Mouse (Mus musculus): ENCODE data around the gene Pafah1b2.

Pafah1b2 gene

DNA sequence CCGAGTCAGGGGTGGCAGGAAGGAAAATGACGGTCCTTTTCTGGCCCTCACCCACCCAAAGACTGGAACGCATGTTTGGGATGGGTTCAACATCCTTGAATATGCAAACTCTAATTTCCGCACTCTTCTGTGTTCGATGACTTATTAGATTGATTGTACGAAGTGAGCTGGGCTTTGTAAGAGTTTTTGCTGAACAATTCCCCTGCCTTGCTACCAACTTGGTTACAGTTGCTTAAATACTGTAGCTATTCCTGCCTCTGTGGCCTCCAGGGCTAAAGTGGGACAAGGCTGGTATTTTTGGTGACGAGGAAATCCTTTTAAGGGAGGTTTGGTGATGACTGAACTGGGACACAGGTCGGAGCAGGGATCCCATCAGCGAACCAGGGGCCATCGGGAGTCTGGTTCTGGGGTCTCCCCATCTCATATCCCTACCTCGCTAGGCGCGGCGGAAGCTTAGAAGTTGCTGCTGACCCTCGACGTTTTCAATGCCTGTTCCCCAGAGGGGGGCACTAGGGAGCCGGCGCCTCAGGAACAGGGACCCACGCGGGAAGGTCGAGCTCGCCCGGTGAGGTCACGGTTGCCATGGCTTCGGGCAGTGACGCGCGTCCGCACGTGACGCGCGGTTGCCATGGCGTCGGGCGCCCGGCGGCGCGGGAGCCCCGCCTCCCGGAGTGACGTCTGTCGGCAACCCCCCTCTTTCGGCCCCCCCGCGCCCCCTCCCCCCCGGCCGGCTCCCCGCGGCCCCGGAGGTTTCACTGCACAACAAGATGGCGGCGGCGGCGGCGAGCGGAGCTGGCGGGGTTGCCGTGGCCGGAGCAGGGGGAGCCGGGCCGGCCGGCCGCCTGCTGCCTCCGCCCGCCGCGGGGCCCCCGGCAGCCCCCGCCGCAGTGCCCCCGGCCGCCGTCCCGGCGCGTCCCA is at the start of gene Pafah1b2, which contains the start of gene Sik3:
Gene Pafah1b2 (minus strand): TSS at position 600 of the 918 bp plus-strand sequence.
Gene Sik3 (plus strand): TSS at position 730 of the 918 bp plus-strand sequence.
- peak; percentile 94 to 96 for DNase-seq

DNA sequence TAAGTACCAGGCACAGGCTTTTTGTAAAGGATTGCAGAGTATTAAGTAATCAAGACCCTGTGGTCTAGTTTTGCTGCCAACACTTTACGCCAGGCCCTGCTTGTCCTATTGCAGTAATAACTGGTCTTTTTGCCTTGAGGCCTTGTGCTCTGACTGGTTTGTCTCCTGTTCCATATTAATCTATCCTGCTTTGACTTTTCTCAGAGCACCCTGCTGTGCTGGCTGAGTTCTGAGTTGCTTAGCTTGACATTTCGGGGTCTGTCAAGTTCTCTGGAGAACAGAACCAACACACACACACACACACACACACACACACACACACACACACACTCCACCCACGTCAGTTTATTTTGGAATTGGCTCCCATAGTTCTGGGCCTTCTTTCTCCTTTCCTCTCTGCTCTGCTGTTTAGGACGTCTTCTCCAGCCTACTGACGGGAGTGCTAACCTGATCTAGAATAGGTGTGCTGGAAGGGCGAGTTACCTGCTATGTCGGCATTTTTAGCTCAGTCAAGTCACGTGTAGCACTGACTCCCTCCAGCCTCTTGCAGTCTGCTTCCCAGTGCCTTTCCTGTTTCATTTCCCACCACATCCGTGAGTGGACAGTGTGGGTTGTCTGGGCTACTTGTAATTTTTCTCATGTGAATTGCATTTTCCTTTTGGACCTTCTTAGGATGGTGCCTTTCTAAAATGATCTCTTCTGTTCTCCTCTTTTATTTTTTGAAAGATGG is 49.4 kb upstream of the Pafah1b2 start:
- DNase-seq: peak; percentile 41 to 56

DNA sequence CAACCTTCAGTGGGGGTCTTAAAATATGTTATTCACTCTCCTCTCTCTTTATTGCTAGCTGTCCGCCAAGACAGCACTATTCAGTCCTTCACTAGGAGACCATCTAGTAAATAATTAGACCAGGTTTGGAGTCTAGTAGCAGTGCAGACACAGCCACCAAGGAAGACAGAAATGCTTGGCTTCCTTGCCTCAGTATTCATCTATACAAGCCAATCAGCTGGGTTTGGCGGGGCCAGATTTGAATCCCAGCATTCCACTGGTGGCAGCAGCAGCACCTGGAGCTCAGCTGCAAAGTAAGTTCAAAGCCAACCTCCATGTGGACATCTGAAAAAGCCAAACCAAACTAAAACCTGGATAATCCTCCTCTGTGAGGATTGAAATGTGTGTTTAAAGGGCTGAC is 47.8 kb upstream of the Pafah1b2 start:
- DNase-seq: no peak

DNA sequence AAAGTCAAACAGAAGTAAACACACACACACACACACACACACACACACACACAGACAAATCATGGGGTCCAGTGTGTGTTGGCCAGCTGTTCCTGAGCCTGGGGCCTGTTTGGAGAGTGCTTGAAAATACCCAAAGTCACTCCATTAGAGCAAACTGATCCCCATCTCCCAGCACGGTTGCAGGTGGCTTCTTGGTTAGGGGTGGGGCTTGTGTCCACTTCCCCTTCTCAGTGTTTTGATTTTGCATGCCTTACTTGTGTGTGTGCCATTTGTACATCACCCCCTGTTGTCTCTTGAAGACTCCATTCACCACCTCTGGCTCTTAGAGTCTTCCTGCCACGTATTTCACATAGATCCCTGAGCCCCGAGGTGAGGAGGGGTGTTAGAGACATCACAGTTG is 45.6 kb upstream of the Pafah1b2 start:
- no peak for DNase-seq

DNA sequence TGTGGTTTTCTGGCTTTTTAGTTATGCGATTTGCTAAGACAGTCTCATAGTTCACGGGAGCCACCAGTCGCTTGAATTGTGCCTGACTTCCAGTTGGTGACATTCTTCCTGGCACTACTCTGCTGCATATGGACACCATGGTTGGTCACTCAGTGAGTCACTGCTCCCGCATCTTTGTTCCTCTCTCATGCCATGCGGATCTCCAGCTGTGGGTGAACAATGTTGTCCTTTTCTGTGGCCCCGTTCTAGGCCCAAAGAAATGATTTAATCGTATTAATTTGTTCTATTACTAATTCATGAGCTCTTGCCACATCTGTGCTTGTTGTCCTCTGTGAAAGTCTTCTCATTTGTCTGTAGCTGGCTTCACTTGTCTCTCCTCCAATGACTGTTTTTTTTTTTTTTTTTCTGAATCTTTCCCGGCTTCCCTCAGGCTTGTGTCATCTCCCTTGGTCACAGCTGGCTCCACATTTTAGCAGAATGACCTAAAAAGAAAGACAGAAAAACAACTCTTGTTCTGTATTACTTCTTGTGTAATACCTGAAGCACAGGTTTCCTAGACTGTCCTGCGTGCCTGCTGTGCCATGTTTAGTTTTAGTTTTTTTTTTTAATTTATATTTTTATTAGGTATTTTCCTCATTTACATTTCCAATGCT is 40.6 kb upstream of the Pafah1b2 start:
- no peak for DNase-seq

DNA sequence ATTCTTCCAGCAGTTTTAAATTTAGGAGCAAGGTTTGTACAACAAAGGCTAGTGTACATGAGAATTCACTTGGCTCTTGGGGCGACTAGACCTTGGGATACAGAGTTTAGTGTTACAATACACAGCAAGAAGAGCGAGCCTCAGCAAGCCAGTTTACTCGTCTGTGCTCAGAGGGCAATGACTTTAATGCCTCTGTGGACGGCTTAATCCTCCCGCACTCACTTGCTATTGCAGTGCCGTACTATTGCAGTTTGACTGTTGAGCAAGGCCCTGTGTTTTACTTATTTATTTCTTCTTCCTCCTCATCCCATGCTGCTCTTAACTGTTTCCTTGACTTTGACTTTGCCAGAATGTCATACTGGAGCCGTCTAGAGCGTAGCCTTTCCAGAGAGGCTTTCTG is 37.7 kb upstream of the Pafah1b2 start:
- DNase-seq: no peak

DNA sequence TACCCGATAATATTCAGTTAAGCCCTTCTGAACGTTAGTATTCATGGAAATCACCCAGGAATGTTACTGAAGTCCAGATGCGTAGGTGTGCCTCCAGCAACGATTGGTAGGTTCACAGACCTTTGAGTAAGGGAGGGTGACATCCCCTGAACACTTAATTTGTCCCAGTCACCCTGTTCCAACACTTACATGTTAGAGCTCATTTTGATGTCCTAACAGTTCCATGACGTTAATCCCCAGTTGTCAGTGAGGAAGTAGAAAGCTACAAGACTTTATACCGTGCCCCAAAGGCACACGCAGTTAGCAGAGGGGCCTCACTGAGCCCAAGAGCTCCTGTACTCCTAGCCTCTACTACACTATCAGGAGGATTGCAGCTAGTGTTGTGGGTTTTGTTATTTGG is 37.0 kb upstream of the Pafah1b2 start:
- no peak for DNase-seq

DNA sequence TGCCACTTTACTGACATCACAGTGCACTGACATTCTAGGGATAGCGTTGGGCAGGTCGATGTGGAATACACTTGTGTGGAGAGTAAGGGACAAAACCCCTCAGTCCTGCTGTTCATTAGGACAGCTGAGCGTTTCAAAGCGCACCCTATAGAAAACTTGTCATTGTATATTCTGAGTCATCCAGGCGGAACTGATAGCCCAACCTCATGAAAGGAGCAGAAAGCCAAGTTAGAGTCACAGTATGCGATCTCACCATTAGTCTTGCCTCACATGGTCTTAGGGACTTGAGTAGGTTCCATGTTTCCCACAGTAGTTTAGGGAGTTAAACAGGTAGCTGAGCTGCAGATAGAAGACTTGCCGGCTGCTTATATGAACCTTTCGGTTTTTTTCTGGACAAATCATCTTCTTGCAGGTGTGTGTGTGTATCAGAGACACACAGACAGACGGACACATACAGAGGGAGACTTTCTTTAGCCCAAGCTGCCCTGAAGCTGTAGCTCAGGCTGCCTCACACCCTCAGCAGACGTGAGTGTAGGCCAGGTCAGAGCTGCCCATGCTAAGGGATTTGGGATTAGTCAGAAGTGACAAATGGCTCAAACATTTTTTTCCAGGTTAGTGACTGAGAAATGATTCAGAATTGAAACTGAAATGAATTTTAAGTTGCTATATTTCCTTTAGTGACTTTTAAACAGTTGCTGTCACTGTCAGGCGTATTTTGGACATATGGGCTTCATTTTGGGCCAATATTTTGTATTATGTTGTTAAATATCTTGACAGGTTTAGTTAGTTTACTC is 34.4 kb upstream of the Pafah1b2 start:
- DNase-seq: no peak

DNA sequence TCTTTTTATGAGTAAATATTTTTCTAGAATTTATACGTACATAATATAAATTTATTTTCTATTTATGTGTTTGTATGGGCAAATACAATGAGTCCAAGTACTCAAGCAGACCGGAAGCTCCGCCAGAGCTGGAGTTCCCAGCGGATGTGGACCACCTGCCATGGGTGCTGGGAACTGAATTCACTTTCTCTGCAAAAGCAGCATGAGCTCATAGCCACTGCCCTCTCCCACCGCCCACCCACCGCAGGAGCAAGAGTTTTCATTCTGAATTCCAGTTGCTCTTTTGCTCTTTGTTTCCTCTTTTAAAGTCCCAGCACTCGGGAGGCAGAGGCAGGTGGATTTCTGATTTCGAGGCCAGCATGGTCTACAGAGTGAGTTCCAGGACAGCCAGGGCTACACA is 31.1 kb upstream of the Pafah1b2 start:
- no peak for DNase-seq

DNA sequence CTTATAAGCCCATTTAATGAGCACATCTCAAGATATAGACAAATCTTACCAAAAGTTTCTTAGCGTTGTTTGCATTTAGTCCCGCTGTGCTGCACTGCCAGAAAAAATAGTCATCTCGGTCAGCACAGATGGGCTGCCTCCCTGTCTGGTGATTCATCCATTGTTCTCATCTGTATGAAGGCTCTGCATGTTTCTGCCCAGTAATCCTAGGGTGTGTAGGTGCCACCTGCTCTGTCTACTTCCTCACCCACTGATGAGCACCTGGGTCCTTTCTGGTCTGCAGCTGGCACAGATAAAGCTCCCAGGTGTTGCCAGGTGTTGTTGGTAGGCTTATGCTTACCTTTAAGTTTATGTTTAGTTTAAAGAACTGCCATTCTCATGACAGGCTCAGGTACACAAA is 29.9 kb upstream of the Pafah1b2 start:
- no peak for DNase-seq

DNA sequence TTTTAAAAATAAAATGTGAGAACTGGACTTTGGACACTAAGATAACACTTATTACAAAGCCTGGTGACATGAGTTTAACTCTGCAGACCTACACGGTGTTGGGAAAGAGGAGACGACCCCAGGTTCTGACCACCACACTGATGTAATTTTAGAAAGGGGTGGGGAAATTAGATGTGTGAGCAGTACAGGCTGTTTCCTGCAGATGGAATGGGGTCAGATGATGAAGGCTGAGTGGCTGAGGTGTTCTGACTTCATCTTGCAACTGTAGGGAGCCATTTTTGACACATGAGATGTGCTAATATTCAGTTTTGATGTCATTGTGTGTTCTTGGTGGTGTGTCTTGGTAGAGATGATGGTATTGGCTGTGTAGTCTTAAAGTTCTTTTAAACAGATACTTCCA is 28.7 kb upstream of the Pafah1b2 start:
- DNase-seq: no peak

DNA sequence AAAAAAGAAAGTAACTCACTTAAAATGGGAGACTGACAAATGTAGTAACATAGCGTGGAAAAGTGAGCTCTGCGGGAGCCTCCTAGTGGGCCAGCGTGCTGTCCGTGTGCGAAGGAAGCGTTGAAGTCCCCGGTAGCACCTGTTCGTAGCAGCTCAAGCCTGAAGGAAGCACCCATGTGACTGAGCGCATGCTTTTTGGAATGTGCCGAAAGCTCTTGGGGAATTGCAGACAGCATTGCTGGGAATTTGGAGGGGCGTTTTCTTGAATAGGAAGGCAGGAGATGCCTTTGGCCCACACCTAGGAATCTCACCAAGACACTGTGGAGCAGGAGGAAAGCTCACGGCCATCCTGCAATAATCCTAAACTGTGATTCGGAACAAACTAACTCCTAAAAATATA is 26.3 kb upstream of the Pafah1b2 start:
- DNase-seq: no peak

DNA sequence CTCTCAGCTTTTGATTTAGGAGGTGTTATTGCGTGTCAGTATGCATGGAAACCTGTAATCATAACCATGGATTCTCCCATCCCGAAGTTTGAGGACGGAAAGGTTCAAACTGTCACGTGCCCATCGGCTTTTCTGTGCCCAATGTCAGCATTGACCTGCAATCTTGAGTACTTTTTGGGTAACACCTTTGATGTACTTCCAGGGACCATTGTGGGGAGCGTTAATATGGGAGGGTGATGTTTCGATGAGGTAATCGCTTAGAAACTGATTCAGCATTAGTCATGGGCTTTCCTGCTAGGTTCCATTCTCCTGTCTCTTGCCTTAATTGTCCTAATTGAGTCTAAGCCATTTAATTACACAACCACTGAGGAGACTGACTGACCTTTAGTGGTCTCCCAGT is 24.4 kb upstream of the Pafah1b2 start:
- DNase-seq: no peak

DNA sequence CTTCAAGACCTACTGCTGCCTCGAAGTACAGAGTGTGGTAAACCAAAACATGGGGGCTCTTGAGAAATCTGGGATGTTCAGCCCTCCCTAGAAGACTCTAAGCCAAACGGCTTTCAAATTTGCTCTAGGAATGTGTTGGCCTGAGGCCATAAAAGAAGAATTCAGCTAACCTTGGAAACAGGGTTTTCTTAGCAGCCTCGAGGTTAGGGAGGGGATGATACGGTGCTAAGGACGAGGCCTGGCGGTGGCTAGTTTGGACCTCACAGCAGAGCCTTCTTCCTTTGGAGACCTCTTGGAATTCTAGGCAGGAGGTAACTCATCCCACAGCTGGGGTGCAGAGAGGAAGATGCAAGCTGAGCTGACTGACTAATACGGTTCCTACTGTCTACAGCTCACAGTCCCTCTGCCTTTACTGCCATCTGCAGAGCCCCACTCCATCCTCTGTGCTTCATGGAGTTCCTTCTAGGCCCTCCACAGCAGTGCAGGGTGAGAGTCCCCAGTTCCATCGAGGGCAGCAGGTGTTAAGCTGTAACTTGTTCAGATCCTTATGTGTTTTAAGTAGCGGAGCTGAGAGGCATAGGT is 22.9 kb upstream of the Pafah1b2 start:
- no peak for DNase-seq

DNA sequence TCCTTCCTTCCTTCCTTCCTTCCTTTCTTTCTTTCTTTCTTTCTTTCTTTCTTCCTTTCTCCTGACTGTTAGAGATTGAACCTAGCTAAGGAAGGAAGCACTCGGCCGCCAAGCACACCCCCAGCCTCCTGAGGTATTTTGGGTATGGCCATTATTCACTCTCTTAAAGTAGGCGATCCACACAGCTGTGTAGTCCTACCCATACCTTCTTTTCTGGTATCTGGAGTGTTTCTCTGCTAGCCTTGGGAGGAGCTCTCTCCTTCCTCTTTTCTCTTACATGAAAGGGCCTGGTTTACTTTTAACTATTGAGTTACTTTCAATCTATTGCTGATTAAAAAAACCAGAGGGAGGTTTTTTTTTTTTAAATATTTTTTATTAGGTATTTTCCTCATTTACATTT is 21.4 kb upstream of the Pafah1b2 start:
- DNase-seq: no peak

DNA sequence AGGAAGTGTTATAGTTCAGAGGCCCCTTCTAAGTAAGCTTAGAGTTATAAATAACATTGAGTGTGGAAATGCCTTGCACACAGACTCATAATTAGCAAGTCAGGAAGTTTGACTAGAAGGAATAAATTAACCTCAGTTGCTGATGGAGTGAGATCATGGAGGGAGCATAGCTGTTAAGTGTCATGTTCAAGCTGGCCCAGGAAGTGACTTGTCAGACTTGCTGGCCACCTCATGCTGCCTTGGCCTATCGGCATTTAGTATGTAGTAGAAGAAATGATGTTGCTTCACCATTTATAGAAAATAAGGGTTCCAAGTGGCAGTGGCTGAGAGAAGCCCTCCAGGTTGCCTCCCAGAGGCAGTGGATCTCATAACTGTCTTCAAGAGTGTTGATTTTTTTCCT is 20.6 kb upstream of the Pafah1b2 start:
- DNase-seq: peak in 1 of 2 experiments; percentile 39

DNA sequence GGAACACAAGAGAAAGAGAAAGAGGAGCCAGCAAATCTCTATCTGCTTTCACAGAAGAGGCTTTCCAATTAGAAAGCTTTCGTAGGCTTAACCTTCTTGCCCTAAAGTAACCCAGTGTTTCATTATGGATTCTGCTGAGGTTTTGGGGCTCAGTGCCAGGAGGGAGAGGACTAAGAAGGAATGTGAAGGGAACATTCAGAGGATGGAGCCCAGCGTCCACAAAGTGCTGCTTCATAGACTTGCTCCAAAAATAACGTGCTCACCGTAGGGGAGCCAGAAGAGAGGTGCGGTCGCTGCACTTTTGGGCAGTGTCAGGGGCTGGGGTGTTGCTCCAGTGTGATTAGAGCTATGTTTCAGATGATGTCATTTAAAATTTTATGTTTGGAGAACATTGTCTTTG is 19.7 kb upstream of the Pafah1b2 start:
- peak; percentile 29 to 49 for DNase-seq

DNA sequence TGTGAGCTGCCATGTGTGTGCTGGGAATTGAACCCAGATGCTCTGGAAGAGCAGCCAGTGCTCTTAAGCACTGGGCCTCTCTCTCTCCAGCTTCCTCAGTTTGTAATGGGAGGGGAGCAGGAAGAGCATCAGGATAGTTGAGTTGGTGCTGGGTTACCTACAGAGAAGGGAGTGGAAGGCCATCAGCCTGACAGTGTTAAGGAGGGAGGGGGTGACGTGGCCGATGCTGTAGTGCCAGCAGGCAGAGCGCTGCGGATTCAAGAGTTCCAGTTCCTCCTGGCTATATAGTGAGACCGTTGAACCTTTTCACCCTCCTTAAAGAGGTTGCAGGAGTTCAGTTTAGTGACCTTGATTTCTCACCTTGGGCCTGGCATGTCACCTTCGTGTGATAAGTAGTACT is 18.5 kb upstream of the Pafah1b2 start:
- DNase-seq: no peak

DNA sequence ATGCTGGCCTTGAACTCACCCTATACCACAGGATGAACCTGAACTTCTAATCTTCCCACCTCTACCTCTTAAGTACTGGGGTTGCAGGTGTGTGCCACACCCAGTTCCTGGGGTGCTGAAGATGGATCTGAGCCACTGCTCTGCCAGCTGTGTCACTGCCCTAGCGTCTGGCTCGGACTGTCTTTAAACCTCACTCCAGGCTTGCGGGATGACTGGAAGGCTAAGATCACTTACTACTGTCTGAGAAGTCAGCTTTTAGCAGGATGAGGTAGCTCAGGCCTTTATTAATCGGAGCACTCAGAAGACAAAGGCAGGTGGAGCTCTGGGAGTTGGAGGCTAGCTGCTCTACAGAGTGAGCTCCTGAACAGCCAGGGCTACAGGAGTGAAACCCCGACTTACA is 17.7 kb upstream of the Pafah1b2 start:
- DNase-seq: no peak

DNA sequence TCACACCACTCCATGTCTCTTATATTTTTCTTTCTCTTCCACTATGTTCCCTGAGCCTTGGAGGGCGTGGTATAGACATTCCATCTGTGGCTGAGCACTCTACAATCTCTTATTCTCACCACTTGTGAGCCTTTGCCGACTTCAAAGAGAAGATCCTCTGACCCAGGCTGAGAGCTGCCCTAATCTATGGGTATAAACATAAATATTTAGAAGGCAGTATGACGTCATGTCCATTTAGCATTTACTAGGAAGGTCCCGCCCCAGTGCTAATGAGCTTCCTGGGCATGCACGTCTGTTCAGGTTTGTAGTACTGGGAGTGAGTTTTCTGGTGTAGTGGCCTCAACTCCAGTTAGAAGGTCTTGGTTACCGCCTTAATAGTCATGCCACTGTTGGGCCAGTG is 17.0 kb upstream of the Pafah1b2 start:
- DNase-seq: no peak

DNA sequence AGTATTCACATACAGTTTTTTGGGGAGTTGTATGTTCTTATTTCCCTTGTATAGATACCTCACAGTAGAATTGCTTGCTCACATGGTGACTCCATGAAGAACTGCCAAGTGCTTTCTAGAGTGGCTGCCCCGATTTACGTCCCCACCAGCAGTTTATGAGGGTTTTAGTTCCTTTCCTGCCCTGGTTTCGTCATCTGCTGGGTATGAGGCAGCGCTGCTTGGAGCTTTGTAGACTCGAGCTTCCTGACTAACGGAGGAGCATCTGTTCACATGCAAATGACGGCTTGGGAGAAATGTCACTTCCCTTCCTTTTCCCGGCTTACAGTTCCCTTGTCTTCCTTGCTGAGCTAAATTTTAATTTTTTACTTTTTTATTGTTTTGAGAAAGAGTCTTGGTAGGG is 15.5 kb upstream of the Pafah1b2 start:
- no peak for DNase-seq
